Mouse (Mus musculus) G1E-ER4 (cell line): ENCODE data around the gene Rnf19b. TPM values are rescaled to one million over a fixed set of nuclear protein-coding genes. Genes with fewer than 3 reads are reported as not detected.

Experiments
- GATA1 ChIP-seq: IDR thresholded peaks from one replicate; pipeline ENCODE4 v1.8.0; 2012; ENCODE audit warnings: low read length, inconsistent platforms
- polyA plus RNA-seq: library from polyadenylated mRNA; stranded (reverse); fragments of >175 nt; gene quantifications from 2 replicates; pipeline ENCODE4 v1.2.3, GENCODE M21; 2012

Gene Rnf19b
- polyA plus RNA-seq, 1 experiment, result 42.8 TPM

DNA sequence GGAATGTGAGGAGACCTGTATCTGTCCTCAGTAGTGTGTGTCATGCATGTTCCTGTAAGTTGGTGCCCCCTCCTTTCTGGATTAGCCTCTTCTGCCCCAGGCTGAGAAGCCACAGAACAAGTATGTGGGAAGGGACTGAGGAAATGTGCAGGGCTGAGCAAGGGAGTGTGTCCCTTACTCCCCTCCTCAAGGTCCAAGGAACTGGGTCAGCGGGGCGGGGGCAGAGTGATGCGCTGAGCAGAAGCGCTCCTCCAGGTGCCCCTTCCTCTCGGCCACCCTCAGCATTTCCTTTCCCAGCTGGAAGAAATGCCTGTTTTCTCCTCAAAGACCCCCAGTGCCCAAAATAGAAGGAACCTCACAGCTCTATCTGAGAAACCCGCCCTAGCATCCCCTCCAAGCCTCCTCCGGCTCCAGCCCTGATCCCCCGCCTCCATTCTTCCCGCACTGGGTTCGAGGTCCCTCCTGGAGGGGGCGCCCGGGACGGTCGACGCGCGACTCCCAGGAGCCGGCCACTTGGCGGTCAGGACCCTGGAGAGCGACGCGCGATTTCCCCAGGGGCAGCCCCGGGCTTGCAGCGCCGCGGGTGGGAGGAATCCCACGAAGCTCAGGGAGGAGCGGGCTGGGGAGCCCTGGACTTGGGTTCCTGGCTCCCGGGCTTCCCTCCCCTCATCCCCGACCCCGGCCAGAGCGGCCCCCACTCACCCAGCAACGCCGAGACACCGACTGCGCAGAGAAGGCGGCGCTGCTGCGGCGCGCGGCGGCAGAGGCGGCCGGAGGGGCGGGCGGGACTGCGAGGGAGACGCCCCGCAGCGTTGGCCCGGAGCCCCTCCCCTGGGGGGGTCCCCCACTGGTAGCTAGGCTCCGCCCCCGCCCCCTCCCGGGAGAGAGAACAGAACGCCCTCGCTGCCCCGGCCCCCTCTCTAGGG lies 62.7 kb downstream of the Rnf19b start:
- TF ChIP-seq GATA1, result no peak

DNA sequence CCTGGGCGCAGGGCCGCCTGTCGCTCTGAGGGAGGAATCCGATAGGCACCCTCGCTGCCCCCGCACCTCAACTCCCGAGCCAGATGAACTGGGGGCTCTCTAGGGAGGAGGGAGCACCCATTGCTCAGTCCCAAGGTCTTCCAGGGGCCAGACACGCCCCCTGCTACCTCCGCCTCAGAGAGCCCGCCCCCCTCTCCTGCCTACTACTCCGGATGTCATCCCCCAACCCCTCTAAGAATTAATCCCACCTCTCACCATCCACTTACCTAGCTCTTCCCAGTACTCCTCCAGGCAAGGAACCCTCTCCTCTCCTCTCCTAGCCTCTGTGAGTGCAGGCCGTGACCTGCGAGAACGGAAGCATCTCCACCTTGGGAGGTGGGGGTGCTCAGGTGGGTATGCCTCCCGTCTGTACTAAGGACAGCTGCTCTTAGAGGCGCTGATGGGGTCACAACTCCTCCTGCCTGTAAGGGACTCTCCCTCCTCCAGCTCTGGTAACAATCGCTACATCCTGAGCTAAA lies 63.6 kb downstream of the Rnf19b start, which contains the start of gene Hpca:
Gene Hpca (minus strand): TSS at position 468 of the 518 bp plus-strand sequence.
- TF ChIP-seq GATA1, result no peak

DNA sequence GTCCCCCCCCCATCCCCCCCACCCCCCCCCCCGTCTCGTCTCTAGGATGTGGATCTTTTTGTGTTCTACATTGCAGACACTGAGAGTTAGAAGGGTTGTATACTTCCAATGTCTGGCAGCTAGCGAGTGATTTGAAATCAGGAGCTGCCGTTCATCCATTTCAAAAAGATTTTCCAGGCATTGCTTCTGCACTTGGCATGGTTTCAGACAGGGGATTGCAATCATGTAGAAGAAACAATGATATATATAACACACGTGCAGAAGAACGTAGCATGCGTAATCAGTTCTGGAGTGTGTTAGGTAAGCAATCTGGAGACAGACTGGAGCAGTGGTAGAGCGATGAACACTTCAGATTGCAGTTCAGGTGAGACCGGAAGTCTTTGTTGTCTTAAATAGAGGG lies 64.0 kb downstream of the Rnf19b start:
- no peak for TF ChIP-seq GATA1

DNA sequence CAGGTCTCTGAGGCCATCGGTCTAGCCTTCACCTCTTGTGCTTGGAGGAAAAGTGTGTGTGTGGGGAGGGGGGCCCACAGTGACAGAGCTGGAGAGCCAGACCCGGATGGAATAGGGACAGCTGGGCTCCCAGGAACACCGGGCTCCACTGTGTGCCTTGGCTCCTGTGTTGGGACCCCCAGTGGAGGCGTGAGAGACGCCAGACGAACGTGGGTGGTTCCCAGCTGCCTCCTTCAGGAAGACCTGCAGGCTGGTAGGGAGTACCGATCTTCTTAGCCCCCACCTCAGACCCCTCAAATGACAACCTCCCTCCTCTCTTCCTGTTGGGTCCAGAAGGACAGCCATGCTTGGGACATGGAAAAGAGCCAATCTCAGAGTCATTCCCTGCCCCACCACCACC lies 64.6 kb downstream of the Rnf19b start:
- TF ChIP-seq GATA1, result no peak

DNA sequence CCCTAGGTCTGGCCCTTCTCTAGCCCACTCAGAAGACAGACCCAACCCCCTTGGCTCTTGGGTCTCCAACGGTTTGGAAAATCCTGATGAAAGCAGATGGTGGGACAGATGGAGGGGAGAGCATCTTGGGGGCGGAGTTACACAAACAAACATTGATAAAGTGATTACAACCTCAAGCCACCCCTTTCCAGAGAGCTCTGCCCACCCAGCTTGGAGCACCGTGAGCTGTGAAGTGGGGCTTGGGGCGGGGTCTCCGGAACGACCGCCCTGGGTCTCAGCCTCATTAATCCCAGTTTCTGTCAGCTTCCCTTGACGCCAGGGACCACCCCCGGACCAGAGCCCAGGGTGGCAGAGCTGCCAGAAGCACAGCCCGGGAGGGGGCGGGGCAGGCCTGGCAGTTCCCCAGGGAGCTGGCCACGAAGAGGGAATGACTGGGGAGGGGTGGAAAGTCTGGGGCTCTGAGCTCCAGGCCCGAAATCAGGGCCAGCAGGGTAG lies 66.6 kb downstream of the Rnf19b start:
- no peak for TF ChIP-seq GATA1

DNA sequence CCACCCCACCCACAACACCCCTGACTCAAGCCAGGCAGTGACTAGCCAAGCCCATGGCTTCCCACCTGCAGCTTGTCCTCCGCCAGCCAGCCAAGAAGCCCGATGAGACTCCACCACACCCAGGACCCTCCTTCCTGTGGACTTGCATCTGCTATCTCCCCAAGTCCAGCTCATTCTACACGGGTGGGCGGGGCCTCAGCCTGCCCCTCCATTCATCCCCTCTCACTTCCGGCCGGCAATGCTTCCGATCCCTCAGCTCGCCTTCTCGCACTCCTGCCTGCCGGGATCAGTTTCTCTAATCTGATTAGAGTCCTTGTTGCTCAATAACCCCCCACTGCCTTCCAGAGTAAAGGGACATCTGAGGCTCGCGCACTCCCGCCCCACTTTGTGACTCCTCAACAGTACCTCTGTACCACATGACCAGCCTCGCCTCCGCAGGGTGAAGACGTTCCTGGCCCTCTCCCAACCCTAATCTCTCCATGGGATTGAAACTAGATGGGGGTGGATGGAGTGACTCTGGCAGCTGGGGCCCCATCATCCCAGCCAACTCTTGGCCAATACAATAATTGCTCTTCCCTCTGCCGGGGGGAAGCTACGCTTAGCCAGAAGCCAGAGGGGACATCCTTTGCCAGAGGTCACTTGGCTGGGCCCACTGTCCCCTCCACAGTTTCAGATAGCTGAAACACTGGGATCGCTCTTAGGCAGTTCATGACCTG lies 67.8 kb downstream of the Rnf19b start:
- TF ChIP-seq GATA1, result no peak

DNA sequence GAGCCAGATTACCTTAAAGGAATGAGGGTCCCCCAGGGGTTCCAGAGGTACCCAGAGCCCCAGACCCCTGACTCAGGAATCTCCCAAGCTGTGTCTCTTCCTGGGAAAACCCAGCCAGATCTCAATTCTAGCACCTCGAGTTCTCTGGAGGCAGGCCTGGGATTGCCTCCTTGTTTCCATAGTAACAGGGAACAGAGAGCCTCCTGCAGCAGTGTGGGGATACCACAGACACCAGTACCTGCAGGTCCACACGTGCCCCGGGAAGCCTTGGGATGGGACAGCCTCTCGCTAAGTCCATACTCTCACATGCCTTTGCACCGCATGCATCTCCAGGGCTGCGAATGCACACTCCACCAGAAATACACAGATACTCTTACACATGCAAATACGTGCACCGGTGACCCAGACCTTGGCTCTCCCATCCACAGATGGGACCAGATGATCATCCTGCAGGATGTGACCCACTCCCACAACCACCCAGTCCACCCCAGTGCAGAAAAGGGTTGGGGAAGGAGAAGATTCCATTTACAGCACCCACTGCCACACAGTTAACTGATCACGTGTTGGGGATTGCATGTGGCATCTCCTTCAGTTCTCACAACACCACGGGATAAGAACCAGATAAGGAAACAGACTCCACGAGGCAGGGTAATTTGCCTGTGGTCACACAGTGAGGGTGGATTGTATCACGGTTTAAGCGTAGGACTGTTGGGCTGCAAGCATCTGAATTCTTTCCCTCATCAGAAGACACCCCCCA lies 70.7 kb downstream of the Rnf19b start:
- no peak for TF ChIP-seq GATA1

DNA sequence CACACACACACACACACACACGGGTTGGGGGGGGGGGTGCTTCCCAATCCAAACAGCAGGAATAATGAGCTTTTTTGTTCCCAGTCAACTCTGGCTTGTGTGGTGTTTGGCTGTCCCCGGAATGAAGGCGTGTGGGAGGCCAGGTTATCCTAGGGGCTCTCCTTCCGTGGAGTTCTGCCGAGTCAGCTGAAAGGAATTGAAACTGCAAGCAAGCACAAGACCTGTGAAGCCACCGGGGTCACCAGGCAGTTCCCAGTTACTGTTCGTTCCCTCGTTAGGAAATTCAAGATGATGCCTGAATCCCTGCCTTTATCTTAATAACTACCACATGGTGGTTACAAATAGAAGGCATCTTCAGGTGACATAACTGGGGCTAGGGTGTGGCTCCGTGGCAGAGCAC lies 71.3 kb downstream of the Rnf19b start:
- TF ChIP-seq GATA1, result no peak

DNA sequence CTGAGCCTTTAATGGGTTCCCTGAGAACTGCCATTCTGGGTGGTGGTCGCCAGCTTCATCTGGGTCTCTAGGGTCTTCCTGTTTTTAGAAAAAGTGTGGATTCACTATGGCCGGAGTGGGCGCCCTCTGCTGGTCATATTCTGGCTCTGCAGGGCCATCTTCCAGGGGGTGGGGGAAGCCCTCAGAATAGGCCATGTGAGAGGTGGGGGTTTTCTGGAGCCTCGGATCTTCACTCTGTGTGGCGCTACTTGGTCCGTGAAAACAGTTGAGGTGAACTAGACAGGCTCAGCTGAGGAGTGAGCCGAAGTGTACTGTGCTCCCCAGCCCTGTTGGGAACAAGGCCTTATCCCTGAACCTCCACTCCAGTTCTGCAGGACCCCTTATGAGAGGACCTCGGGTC lies 72.1 kb downstream of the Rnf19b start:
- TF ChIP-seq GATA1, result no peak

DNA sequence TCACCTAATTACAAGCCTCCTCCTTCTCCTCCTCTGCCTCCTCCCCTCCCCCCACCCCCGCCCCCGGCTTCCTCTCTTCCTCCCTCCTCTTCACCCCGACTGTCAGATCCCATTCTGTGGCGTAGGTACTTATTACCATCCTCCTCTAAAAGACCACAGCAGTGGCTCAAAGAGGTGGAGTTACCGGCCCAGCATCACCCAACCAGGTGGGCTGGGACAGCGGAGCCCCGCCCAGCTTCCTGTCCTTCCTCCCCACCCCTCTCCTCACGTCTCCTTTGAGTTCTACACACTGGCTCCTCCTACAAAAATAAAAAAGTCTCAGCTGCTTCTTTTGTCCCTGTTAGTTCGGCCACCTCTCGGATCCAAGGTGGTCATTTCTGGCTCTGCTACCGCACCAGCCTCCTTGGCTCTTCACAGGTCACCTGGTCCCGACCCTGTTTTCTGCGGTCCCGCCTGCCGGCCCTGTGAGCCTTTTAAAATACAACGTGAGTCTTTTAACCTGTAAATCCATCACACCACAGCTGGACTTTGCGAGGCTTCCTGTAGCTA lies 72.8 kb downstream of the Rnf19b start:
- TF ChIP-seq GATA1, result no peak

DNA sequence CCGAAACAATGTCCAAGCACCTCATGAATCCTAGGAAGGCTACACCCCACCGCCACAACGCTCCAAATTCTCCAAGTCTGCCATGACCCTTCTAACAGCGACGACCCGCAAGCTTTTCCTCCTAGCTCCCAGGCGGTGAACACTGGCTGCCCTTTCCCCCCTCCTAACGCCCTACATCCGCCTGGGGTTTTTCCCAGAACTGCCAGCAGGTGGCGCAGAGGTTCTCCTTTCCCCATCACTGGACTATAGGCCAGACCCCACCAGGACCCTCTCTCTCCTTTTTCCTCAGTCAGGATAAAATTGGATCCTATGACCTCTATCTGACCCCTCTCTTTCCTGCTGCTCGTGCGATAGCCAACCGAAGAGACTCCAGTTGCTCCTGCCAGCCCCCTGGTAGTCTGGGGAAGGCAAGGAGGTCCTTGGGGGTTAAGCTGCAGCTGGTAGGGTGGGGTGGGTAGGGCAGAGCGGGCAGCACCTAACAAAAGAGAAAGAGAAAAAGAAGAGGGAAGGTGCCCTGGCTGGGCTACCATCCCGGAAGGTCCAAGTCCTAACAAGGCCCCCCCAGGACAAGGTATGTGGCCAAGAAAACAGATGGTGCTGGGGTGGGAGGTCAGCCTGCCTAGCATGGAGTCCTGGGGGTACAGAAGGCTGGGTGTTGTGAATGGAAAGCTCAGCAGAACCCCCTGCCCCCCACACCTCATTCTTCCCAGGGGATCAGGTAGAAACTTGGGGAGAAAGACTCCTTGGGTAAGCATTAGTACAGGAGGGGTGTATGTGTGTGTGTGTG lies 76.9 kb downstream of the Rnf19b start:
- TF ChIP-seq GATA1, result no peak

Other genes with a start within 250 kb of the Rnf19b start
- not detected in 2 replicates for gene Trim62, start 174.7 kb upstream of the Rnf19b start, polyA plus RNA-seq
- not detected in 2 replicates for gene Azin2, start 95.8 kb upstream of the Rnf19b start, polyA plus RNA-seq
- gene Ak2, start 66.3 kb upstream of the Rnf19b start, polyA plus RNA-seq, result 188 and 251 TPM in 2 replicates
- not detected in 2 replicates for gene Tmem54, start 47.3 kb downstream of the Rnf19b start, polyA plus RNA-seq
- not detected in 2 replicates for gene Hpca, start 63.8 kb downstream of the Rnf19b start, polyA plus RNA-seq
- 0.19 and 0.56 TPM in 2 replicates for gene Fndc5, start 78.7 kb downstream of the Rnf19b start, polyA plus RNA-seq
- 3.1 and 4.0 TPM in 2 replicates for gene S100pbp, start 131.5 kb downstream of the Rnf19b start, polyA plus RNA-seq
- gene Yars, start 131.5 kb downstream of the Rnf19b start, polyA plus RNA-seq, result 59.1 and 88.4 TPM in 2 replicates
- 85.3 and 86.0 TPM in 2 replicates for gene C77080, start 203.1 kb downstream of the Rnf19b start, polyA plus RNA-seq
- gene Sync, start 229.3 kb downstream of the Rnf19b start, polyA plus RNA-seq, result 0.30 and 0.36 TPM in 2 replicates